Mouse (Mus musculus) embryo, embryonic 10 days (tissue): Measurements from ENCODE around the gene Cuta.

Experiments used
- DNase-seq: peaks from one replicate; pipeline ENCODE4 v3.0.0-alpha.2; 2015; ENCODE audit warnings: low spot score

The Cuta gene

DNA sequence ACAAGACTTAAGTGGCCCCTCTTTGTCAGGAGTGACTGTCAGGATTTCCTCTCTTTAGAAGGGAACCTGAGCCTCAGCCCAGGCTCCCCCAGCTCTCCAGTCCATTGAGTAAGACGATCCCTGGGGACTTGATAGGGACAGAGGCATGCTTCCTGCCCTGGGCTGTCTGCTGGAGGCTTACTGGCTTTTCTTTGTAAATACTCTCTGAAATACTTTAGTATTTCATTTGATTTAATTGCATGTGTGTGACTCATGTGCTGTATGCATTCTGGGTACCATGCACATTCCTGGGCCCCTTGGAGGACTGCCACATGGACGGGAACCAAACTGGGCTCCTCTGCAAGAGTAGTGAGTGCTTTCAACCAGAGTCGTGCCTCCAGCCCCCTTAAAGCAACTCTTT is 51.4 kb downstream of the Cuta start:
- no peak for DNase-seq

GRCm38 (mm10) chr17:26886047-26886749 is 53.2 kb downstream of the Cuta start:
- DNase-seq, result peak; percentile 91

- peak; percentile 94 for DNase-seq
Observed at GRCm38 (mm10) chr17:26884995-26885926, 54.1 kb downstream of the Cuta start.
